Mouse (Mus musculus) cerebellum, postnatal 4 days (tissue): Measurements from ENCODE around the gene Gnpda2.

ENCODE experiments used
- DNase-seq, 2 experiments: peaks; one replicate each; pipeline ENCODE4 v3.0.0; 2022; ENCODE audit warnings: low spot score in 2 of 2, mixed read lengths in 1 of 2

Gene Gnpda2

DNA sequence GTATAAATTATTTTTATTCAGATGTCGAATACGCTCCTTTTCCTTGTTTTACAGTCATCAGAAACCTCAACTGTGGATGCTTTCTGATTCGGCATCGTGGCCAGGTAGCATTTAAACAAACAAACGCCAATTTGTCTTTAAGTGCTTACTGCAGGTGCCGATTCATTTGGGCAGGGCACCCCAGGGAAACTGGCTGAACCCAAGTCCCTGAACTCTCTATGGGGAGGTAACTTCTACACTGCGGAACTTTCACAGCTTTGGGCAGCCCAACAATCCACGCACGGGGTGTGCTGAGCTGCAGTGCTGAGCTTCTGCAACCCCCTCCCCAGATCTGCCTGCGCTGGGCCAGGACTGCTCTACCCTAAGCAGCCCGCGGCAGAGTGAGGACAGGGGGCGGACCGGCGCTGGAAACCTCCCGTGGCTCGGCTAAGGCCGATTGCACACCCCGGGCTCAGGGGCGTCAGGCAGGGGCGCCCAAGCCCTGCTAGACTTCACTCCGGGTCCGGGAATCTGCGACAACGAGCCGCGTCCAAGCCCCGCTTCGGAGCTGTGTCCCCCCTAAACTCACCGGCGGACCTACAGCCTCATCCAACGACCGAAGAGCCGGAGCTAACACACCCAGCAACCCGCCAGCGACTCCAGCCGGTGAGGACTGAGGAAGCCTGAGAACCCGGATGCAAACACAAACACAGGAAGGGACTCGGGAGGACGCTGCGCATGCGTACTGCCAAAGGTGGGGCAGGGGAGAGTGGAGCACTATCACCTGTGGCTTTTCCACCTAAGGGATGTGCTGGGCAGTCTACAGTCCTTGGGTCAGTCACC is at the start of gene Gnpda2:
Gene Gnpda2 (minus strand): TSS at position 701 of the 822 bp plus-strand sequence.
- DNase-seq = peak; percentile 68 to 82

- no peak for DNase-seq
These were observed 42.6 kb upstream of the Gnpda2 start for GRCm38 (mm10) chr5:69634766-69635165.

DNA sequence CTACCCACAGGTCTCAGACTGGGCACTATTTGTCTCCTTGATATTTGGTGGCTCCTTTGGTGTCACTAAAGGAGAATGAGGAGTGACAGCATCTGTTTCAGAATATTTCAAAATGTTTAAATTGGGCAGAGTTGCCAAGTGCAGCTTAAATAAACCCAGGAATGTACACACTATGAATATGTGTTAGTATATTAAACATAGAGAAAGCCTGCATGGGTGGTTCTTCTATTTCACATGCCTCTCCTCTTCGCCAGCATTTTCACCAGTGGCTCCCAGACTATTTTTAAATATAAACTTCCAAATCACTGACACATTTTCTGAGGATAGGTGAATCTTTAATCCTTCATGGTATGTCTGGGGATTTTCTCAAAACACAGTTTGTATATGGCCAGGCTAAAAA is 28.8 kb upstream of the Gnpda2 start:
- DNase-seq = no peak

DNA sequence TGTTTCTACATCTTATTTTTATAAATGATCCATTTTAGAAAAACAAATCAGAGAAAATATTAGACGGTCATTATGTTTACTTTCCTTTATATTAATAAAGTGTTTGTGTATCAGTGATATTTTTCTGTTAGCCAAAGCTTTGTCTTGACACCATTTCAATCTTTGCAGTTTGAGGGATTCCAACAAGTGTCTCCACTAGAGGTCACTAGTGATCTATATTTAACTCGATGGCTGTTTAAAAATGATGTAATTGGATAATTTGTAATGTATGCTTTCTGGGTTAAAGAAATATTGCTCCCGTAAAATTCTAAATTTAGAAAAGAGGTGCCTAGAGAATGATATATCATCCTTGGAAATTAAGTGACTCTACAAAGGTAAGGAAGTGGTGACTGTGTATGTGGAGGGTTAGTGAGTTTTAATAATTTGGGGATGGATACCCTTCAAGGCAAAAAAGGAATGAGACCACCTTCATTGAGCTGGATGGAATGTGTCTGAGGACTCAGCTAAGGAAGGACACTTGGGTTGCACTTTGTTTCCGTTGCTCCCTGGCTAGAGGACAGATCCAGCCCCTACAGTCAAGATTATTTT is 21.2 kb upstream of the Gnpda2 start:
- DNase-seq = no peak

DNA sequence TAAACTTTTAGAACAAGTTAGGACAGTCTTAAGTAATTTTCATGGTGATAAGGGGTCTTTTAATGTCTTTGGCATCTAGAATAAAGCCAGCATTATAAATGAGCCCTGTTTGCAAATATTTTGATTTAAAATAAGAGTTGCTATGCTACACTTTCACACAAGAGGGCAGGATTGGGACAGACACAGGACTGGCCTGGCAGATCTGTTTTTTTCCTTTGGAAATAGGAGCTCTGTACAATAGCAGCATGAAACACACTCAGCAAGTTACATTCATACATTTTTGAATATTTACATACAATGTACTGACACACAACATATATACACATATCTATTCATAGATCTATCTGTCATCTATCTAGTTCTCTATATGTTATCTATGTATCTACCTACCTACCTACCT is 8.9 kb upstream of the Gnpda2 start:
- DNase-seq = no peak

GRCm38 (mm10) chr5:69557404-69557935 is 34.7 kb downstream of the Gnpda2 start:
- peak in 1 of 2 experiments; percentile 2 for DNase-seq

DNA sequence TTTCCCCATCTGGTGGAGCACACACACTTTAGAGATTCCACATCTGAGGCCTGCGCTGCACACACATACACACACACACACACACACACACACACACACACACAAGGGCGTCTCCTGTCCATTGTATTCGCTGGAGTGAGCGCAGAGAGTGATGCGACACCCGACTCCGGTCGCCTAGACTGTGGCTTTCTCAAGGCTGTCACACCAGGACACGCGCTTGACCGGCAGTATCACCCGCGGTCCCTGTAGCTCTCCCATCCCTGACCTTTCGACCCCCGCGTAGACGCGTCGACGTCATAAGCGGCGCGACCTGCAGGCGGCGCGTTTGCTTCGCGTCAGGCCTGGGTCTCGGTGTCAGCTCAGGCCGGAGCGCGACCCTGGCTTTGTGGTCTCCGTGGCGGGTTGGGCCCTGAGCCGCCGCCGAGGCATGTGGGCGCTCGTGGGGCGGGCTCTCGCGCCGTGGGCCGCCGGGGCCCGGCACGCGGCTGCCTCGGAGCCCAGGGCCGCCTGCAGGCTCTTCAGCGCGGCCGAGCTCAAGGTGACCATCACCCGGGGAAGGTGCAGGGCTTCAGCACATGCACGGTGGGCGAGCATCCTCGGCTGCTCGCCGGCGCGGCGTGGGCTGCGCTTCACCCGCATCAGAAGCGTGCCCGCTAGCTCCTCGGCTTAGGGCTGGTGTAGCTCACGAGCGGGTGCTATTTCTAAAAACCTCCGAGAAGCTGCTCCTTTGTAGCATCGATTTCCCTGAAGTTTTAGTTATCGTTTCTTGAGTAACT is 35.3 kb downstream of the Gnpda2 start, which contains the start of gene Guf1:
Gene Guf1 (plus strand): TSS at position 296 of the 776 bp plus-strand sequence.
- peak; percentile 93 to 98 for DNase-seq

DNA sequence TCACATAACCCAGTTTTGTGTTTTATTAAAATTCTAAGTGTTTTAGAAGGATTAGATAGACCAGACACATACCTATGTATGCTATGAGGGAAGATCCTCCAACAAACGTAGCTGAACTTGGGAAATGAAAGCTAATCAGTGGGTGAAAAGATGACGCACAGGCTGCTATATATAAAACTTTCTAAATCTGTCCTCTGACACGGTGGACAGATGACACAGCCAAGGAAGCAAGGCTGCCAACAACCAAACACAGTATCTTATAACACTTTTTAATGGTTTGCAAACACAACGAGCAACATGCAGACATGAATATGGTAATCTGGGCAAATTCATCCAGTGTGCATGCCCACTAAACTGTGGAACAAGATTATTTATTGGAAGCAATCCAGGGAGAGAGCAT is 49.7 kb downstream of the Gnpda2 start, which contains the start of gene Yipf7:
Gene Yipf7 (minus strand): TSS at position 160 of the 400 bp plus-strand sequence.
- no peak for DNase-seq

GRCm38 (mm10) chr5:69541680-69542079 is 50.5 kb downstream of the Gnpda2 start:
- DNase-seq = no peak

DNA sequence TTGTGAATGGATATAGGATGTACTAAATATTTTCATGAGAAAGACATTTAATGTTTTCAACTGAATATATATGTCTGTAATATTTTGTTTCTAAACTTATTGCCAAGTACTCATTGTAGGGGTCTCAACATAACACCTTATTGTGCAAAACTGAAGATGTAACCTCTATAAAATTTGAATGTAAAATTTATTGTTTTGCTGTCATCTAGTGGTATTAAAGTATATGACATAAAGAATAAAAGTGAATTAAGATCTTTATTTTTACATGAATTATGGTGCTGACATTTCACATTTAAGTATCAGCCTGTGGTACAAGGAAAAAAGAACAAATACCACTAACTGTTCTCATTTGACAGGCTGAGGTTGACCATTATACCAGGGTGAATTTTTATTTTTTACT is 68.2 kb downstream of the Gnpda2 start:
- no peak for DNase-seq
